Mouse (Mus musculus): ENCODE measurements around the gene Stard7.

GRCm38 (mm10) chr2:127262480-127262879 is 7.5 kb upstream of the Stard7 start:
- TF ChIP-seq CTCF (IDR thresholded peaks at IDR 0.05; ENCODE audit: low read depth, low read length) (no peak), EP300 (IDR thresholded peaks at IDR 0.05; ENCODE audit: insufficient read depth, low read depth, low read length) (no peak), POLR2A (IDR thresholded peaks at IDR 0.05; ENCODE audit: insufficient read depth, low read length) (no peak)
